Mouse (Mus musculus): Measurements from ENCODE around the gene Pkd1l2. TPM values are rescaled to one million over a fixed set of nuclear protein-coding genes. Genes with fewer than 3 reads are reported as not detected.

The Pkd1l2 gene
- polyA plus RNA-seq, 1 experiment from 2014 or later, result 0.04 TPM

GRCm38 (mm10) chr8:117067396-117067795 is 14.9 kb downstream of the Pkd1l2 start:
- WGBS, result 87% methylated on average over 11 of the region's 11 CpGs
- no peaks in the 10 kb centered on the region for H3K4me1 ChIP-seq (ENCODE audit: insufficient read depth, low read length)
- no peak overlapping the region for H3K4me3 ChIP-seq (ENCODE audit: low read length)
- ATAC-seq (ENCODE audit: low FRiP score, low TSS enrichment), result no peak
- H3K9me3 ChIP-seq (ENCODE audit: low read length), result peaks cover 2% of the 10 kb centered on the region; the same call in 1 of the 2 replicates
- H3K36me3 ChIP-seq (ENCODE audit: insufficient read depth, low read length), result no peaks in the 10 kb centered on the region
- H3K27ac ChIP-seq (ENCODE audit: low read length), result no peak overlapping the region
- no peak overlapping the region for H3K9ac ChIP-seq (replicated peaks; ENCODE audit: low read length)
- H3K4me2 ChIP-seq (replicated peaks; ENCODE audit: low read depth, low read length), result no peak overlapping the region
- no peaks in the 10 kb centered on the region for H3K27me3 ChIP-seq (ENCODE audit: insufficient read depth, low read length)

- 74% methylated on average over 7 of the region's 7 CpGs for WGBS
- Histone ChIP-seq H3K27me3 (ENCODE audit: insufficient read depth, low read length) (no peaks in the 10 kb centered on the region), H3K27ac (ENCODE audit: low read length) (no peak overlapping the region), H3K4me2 (replicated peaks; ENCODE audit: low read depth, low read length) (no peak overlapping the region), H3K4me3 (ENCODE audit: low read length) (no peak overlapping the region), H3K36me3 (ENCODE audit: insufficient read depth, low read length) (no peaks in the 10 kb centered on the region), H3K9ac (replicated peaks; ENCODE audit: low read length) (no peak overlapping the region), H3K9me3 (ENCODE audit: low read length) (peaks cover 5% of the 10 kb centered on the region; the same call in 1 of the 2 replicates), H3K4me1 (ENCODE audit: insufficient read depth, low read length) (no peaks in the 10 kb centered on the region)
- ATAC-seq (ENCODE audit: low FRiP score, low TSS enrichment), result no peak
Observed at GRCm38 (mm10) chr8:117066955-117067354, 15.3 kb downstream of the Pkd1l2 start.

- Histone ChIP-seq H3K4me3 (ENCODE audit: low read length) (no peak overlapping the region), H3K4me1 (ENCODE audit: insufficient read depth, low read length) (no peaks in the 10 kb centered on the region), H3K9ac (replicated peaks; ENCODE audit: low read length) (no peak overlapping the region), H3K27ac (ENCODE audit: low read length) (no peak overlapping the region), H3K27me3 (ENCODE audit: insufficient read depth, low read length) (no peaks in the 10 kb centered on the region), H3K4me2 (replicated peaks; ENCODE audit: low read depth, low read length) (no peak overlapping the region), H3K36me3 (ENCODE audit: insufficient read depth, low read length) (no peaks in the 10 kb centered on the region), H3K9me3 (ENCODE audit: low read length) (peaks cover 5% of the 10 kb centered on the region; the same call in 1 of the 2 replicates)
- ATAC-seq (ENCODE audit: low FRiP score, low TSS enrichment), result no peak
- 65% methylated on average over 13 of the region's 13 CpGs for WGBS
Observed at GRCm38 (mm10) chr8:117061180-117061880, 20.9 kb downstream of the Pkd1l2 start.

GRCm38 (mm10) chr8:117060306-117060705 is 21.9 kb downstream of the Pkd1l2 start:
- no peak overlapping the region for H3K27ac ChIP-seq (ENCODE audit: low read length)
- H3K27me3 ChIP-seq (ENCODE audit: insufficient read depth, low read length), result no peaks in the 10 kb centered on the region
- no peak overlapping the region for H3K9ac ChIP-seq (replicated peaks; ENCODE audit: low read length)
- H3K36me3 ChIP-seq (ENCODE audit: insufficient read depth, low read length), result no peaks in the 10 kb centered on the region
- ATAC-seq (ENCODE audit: low FRiP score, low TSS enrichment), result no peak
- WGBS, result 58% methylated on average over 13 of the region's 13 CpGs
- H3K4me1 ChIP-seq (ENCODE audit: insufficient read depth, low read length), result no peaks in the 10 kb centered on the region
- no peak overlapping the region for H3K4me3 ChIP-seq (ENCODE audit: low read length)
- H3K9me3 ChIP-seq (ENCODE audit: low read length), result peaks cover 5% of the 10 kb centered on the region; the same call in 1 of the 2 replicates
- no peak overlapping the region for H3K4me2 ChIP-seq (replicated peaks; ENCODE audit: low read depth, low read length)

GRCm38 (mm10) chr8:117059021-117059420 is 23.2 kb downstream of the Pkd1l2 start:
- no peaks in the 10 kb centered on the region for H3K27me3 ChIP-seq (ENCODE audit: insufficient read depth, low read length)
- 67% methylated on average over 7 of the region's 7 CpGs for WGBS
- H3K4me2 ChIP-seq (replicated peaks; ENCODE audit: low read depth, low read length), result no peak overlapping the region
- H3K9me3 ChIP-seq (ENCODE audit: low read length), result peaks cover 5% of the 10 kb centered on the region; the same call in 1 of the 2 replicates
- H3K4me1 ChIP-seq (ENCODE audit: insufficient read depth, low read length), result no peaks in the 10 kb centered on the region
- ATAC-seq (ENCODE audit: low FRiP score, low TSS enrichment), result no peak
- H3K4me3 ChIP-seq (ENCODE audit: low read length), result no peak overlapping the region
- no peaks in the 10 kb centered on the region for H3K36me3 ChIP-seq (ENCODE audit: insufficient read depth, low read length)
- H3K9ac ChIP-seq (replicated peaks; ENCODE audit: low read length), result no peak overlapping the region
- no peak overlapping the region for H3K27ac ChIP-seq (ENCODE audit: low read length)

GRCm38 (mm10) chr8:117055097-117055496 is 27.2 kb downstream of the Pkd1l2 start:
- Histone ChIP-seq H3K9ac (replicated peaks; ENCODE audit: low read length) (no peak overlapping the region), H3K4me3 (ENCODE audit: low read length) (no peak overlapping the region), H3K36me3 (ENCODE audit: insufficient read depth, low read length) (no peaks in the 10 kb centered on the region), H3K9me3 (ENCODE audit: low read length) (no peaks in the 10 kb centered on the region), H3K4me1 (ENCODE audit: insufficient read depth, low read length) (0 out of 2 replicates have a peak, but pooled peaks cover 8% of the 10 kb centered on the region), H3K27ac (ENCODE audit: low read length) (no peak overlapping the region), H3K27me3 (ENCODE audit: insufficient read depth, low read length) (no peaks in the 10 kb centered on the region), H3K4me2 (replicated peaks; ENCODE audit: low read depth, low read length) (no peak overlapping the region)
- 72% methylated on average over 6 of the region's 6 CpGs for WGBS
- ATAC-seq (ENCODE audit: low FRiP score, low TSS enrichment), result no peak

GRCm38 (mm10) chr8:117054146-117054545 is 28.1 kb downstream of the Pkd1l2 start:
- no peak for ATAC-seq (ENCODE audit: low FRiP score, low TSS enrichment)
- Histone ChIP-seq H3K27ac (ENCODE audit: low read length) (no peak overlapping the region), H3K4me3 (ENCODE audit: low read length) (no peak overlapping the region), H3K9me3 (ENCODE audit: low read length) (no peaks in the 10 kb centered on the region), H3K9ac (replicated peaks; ENCODE audit: low read length) (no peak overlapping the region), H3K4me2 (replicated peaks; ENCODE audit: low read depth, low read length) (no peak overlapping the region), H3K36me3 (ENCODE audit: insufficient read depth, low read length) (no peaks in the 10 kb centered on the region), H3K27me3 (ENCODE audit: insufficient read depth, low read length) (no peaks in the 10 kb centered on the region), H3K4me1 (ENCODE audit: insufficient read depth, low read length) (0 out of 2 replicates have a peak, but pooled peaks cover 8% of the 10 kb centered on the region)
- WGBS, result 92% methylated on average over 3 of the region's 3 CpGs

- no peak overlapping the region for H3K27ac ChIP-seq (ENCODE audit: low read length)
- H3K4me1 ChIP-seq (ENCODE audit: insufficient read depth, low read length), result 0 out of 2 replicates have a peak, but pooled peaks cover 8% of the 10 kb centered on the region
- no peaks in the 10 kb centered on the region for H3K9me3 ChIP-seq (ENCODE audit: low read length)
- H3K27me3 ChIP-seq (ENCODE audit: insufficient read depth, low read length), result no peaks in the 10 kb centered on the region
- no peak overlapping the region for H3K4me3 ChIP-seq (ENCODE audit: low read length)
- no peak overlapping the region for H3K4me2 ChIP-seq (replicated peaks; ENCODE audit: low read depth, low read length)
- 71% methylated on average over 12 of the region's 12 CpGs for WGBS
- no peaks in the 10 kb centered on the region for H3K36me3 ChIP-seq (ENCODE audit: insufficient read depth, low read length)
- no peak overlapping the region for H3K9ac ChIP-seq (replicated peaks; ENCODE audit: low read length)
- ATAC-seq (ENCODE audit: low FRiP score, low TSS enrichment), result no peak
Observed at GRCm38 (mm10) chr8:117053135-117054079, 28.8 kb downstream of the Pkd1l2 start.

- Histone ChIP-seq H3K9ac (replicated peaks; ENCODE audit: low read length) (no peak overlapping the region; the same call in 1 of the 2 replicates), H3K9me3 (ENCODE audit: low read length) (no peaks in the 10 kb centered on the region), H3K4me2 (replicated peaks; ENCODE audit: low read depth, low read length) (no peak overlapping the region), H3K4me1 (ENCODE audit: insufficient read depth, low read length) (0 out of 2 replicates have a peak, but pooled peaks cover 8% of the 10 kb centered on the region), H3K4me3 (ENCODE audit: low read length) (no peak overlapping the region), H3K27ac (ENCODE audit: low read length) (no peak overlapping the region), H3K36me3 (ENCODE audit: insufficient read depth, low read length) (no peaks in the 10 kb centered on the region), H3K27me3 (ENCODE audit: insufficient read depth, low read length) (no peaks in the 10 kb centered on the region)
- 24% methylated on average over 9 of the region's 9 CpGs for WGBS
- ATAC-seq (ENCODE audit: low FRiP score, low TSS enrichment), result peak; percentile 64; the same call in 1 of the 2 replicates
Observed at GRCm38 (mm10) chr8:117051316-117051715, 30.9 kb downstream of the Pkd1l2 start.
